Comparison of ENCODE assay signal across 27 mouse cellular contexts in the genomic region with DNA sequence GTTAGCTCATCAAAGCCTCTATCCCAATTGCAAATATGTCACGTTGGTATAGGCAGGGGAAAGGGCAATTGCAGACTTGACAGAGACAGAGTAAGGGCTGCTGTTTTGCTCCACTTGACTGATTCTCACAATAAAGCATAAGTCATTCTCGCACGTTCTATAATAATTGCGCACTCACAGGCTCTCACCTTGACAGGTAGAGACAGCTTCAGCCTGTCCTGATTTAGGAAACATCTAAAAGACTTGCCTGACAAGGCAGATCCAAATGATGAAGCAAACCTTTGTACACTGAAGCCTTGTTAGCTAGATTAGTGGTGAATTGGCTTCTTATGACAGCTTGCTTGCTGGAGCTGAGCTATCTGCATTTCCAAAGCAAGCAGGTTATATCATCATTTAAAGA. TPM values are rescaled to one million over a fixed set of nuclear protein-coding genes. Genes with fewer than 3 reads are reported as not detected.
DNase-seq lines count a peak whose midpoint lies in the region; ATAC-seq and TF ChIP-seq lines count a peak whose summit lies in the region.
"Had no signal": no experiment of that assay in that cellular context is flagged by ENCODE, and none has a peak within 500 bp of the region (broad histone marks: within the 10 kb centered on the region; RNA-seq: fewer than 3 reads in every experiment).

No protein-coding gene starts in this region.

- no peak overlapping the region for H3K4me2 ChIP-seq in hindbrain, embryonic 11.5 days (replicated peaks; ENCODE audit: low read depth, low read length)
- H3K4me2 ChIP-seq in forebrain, postnatal 0 days (ENCODE audit: low read depth), result no peak overlapping the region
- no peak overlapping the region for H3K4me2 ChIP-seq in hindbrain, postnatal 0 days (ENCODE audit: low read depth, low read length)
- H3K4me2 ChIP-seq: embryonic facial prominence, embryonic 15.5 days; limb, embryonic 12.5 days; liver, embryonic 13.5 days had no signal

- H3K9me3 ChIP-seq in hindbrain, embryonic 11.5 days (ENCODE audit: control insufficient read depth, low read length), result no peaks in the 10 kb centered on the region
- no peaks in the 10 kb centered on the region for H3K9me3 ChIP-seq in hindbrain, embryonic 10.5 days
- H3K9me3 ChIP-seq in forebrain, postnatal 0 days (ENCODE audit: low read length), result no peaks in the 10 kb centered on the region
- H3K9me3 ChIP-seq in hindbrain, postnatal 0 days (ENCODE audit: low read length), result no peaks in the 10 kb centered on the region
- H3K9me3 ChIP-seq: embryonic facial prominence, embryonic 15.5 days; limb, embryonic 12.5 days; liver, embryonic 13.5 days had no signal

- H3K27ac ChIP-seq in hindbrain, embryonic 11.5 days (ENCODE audit: low read depth, low read length), result no peak overlapping the region
- no peak overlapping the region for H3K27ac ChIP-seq in hindbrain, embryonic 10.5 days
- no peak overlapping the region for H3K27ac ChIP-seq in forebrain, postnatal 0 days (ENCODE audit: low read depth, low read length)
- H3K27ac ChIP-seq in hindbrain, postnatal 0 days, result no peak overlapping the region
- H3K27ac ChIP-seq: embryonic facial prominence, embryonic 15.5 days; limb, embryonic 12.5 days; liver, embryonic 13.5 days had no signal

- DNase-seq in hindbrain, embryonic 11.5 days (ENCODE audit: low spot score), result peak; percentile 1
- no peak for DNase-seq in hindbrain, embryonic 10.5 days (ENCODE audit: low spot score)
- DNase-seq in brain, embryonic 14.5 days (ENCODE audit: low read depth), result peak; percentile 61
- peak; percentile 1 for DNase-seq in forebrain, postnatal 0 days
- DNase-seq in hindbrain, postnatal 0 days (ENCODE audit: low spot score), result peak; percentile 3
- DNase-seq in frontal cortex, postnatal 10 days (ENCODE audit: low spot score in 2 of 2), result no peak
- DNase-seq in left cerebral cortex, postnatal 4 days, result no peak
- no peak for DNase-seq in liver
- DNase-seq: adrenal gland, postnatal 14 days; cerebellum, adult 8-10 months; gastrocnemius, postnatal 25 days; heart, adult 18-20 months; heart, postnatal 36 days; kidney, adult 8-10 months; kidney, postnatal 10 days; liver, embryonic 13.5 days; lung, adult 2 months; right cerebral cortex, postnatal 25 days; spleen, adult 18-20 months had no signal

- H3K27me3 ChIP-seq in hindbrain, embryonic 11.5 days (ENCODE audit: control insufficient read depth, insufficient read depth, low read length), result no peaks in the 10 kb centered on the region
- H3K27me3 ChIP-seq in hindbrain, embryonic 10.5 days (ENCODE audit: insufficient read depth, poor library complexity, severe bottlenecking), result no peaks in the 10 kb centered on the region
- H3K27me3 ChIP-seq in forebrain, postnatal 0 days (ENCODE audit: insufficient read depth, low read length), result no peaks in the 10 kb centered on the region
- no peaks in the 10 kb centered on the region for H3K27me3 ChIP-seq in hindbrain, postnatal 0 days (ENCODE audit: insufficient read depth, low read length)
- H3K27me3 ChIP-seq: embryonic facial prominence, embryonic 15.5 days; limb, embryonic 12.5 days; liver, embryonic 13.5 days had no signal

- no peak overlapping the region for H3K4me3 ChIP-seq in hindbrain, embryonic 11.5 days (ENCODE audit: low read depth, low read length)
- no peak overlapping the region for H3K4me3 ChIP-seq in hindbrain, embryonic 10.5 days
- H3K4me3 ChIP-seq in forebrain, postnatal 0 days (ENCODE audit: low read depth, low read length), result no peak overlapping the region
- H3K4me3 ChIP-seq in hindbrain, postnatal 0 days (ENCODE audit: low read length), result no peak overlapping the region
- H3K4me3 ChIP-seq: embryonic facial prominence, embryonic 15.5 days; limb, embryonic 12.5 days; liver, embryonic 13.5 days had no signal

- H3K9ac ChIP-seq in hindbrain, embryonic 11.5 days (ENCODE audit: low read depth, low read length), result no peak overlapping the region
- no peak overlapping the region for H3K9ac ChIP-seq in forebrain, postnatal 0 days
- no peak overlapping the region for H3K9ac ChIP-seq in hindbrain, postnatal 0 days (replicated peaks; ENCODE audit: low read length)
- H3K9ac ChIP-seq: embryonic facial prominence, embryonic 15.5 days; limb, embryonic 12.5 days; liver, embryonic 13.5 days had no signal

- ATAC-seq in hindbrain, embryonic 11.5 days (ENCODE audit: low FRiP score), result peak; percentile 62; the same call in 1 of the 2 replicates
- 0 out of 2 replicates have a peak, but pooled peaks have one; percentile 6 for ATAC-seq in forebrain, postnatal 0 days
- ATAC-seq in hindbrain, postnatal 0 days, result no peak
- ATAC-seq: CD4-positive, CD25-positive, alpha-beta regulatory T cell, adult 4 months had no signal

- no peaks in the 10 kb centered on the region for H3K36me3 ChIP-seq in hindbrain, embryonic 11.5 days (ENCODE audit: control insufficient read depth, insufficient read depth, low read length)
- H3K36me3 ChIP-seq in hindbrain, embryonic 10.5 days, result no peaks in the 10 kb centered on the region
- H3K36me3 ChIP-seq in forebrain, postnatal 0 days (ENCODE audit: insufficient read depth), result no peaks in the 10 kb centered on the region
- H3K36me3 ChIP-seq in hindbrain, postnatal 0 days (ENCODE audit: insufficient read depth, low read length), result no peaks in the 10 kb centered on the region
- H3K36me3 ChIP-seq: embryonic facial prominence, embryonic 15.5 days; limb, embryonic 12.5 days; liver, embryonic 13.5 days had no signal

- no peak for TF ChIP-seq CTCF in brain, embryonic 14.5 days (IDR thresholded peaks at IDR 0.05; ENCODE audit: borderline replicate concordance, extremely low read depth, insufficient read depth, insufficient read length)
- no peak for TF ChIP-seq CTCF in forebrain, postnatal 0 days (IDR thresholded peaks at IDR 0.05; ENCODE audit: low read depth)
- no peak for TF ChIP-seq CTCF in hindbrain, postnatal 0 days (IDR thresholded peaks at IDR 0.05; ENCODE audit: low read depth)

- no peaks in the 10 kb centered on the region for H3K4me1 ChIP-seq in hindbrain, embryonic 11.5 days (replicated peaks; ENCODE audit: control insufficient read depth, insufficient read depth, low read length)
- H3K4me1 ChIP-seq in hindbrain, embryonic 10.5 days (replicated peaks), result no peaks in the 10 kb centered on the region
- H3K4me1 ChIP-seq in forebrain, postnatal 0 days (ENCODE audit: insufficient read depth), result no peaks in the 10 kb centered on the region
- H3K4me1 ChIP-seq in hindbrain, postnatal 0 days (ENCODE audit: insufficient read depth, low read length), result no peaks in the 10 kb centered on the region
- H3K4me1 ChIP-seq: embryonic facial prominence, embryonic 15.5 days; limb, embryonic 12.5 days; liver, embryonic 13.5 days had no signal

- 69% methylated on average over 4 of the region's 4 CpGs for WGBS in hindbrain, embryonic 11.5 days
- 82% methylated on average over 4 of the region's 4 CpGs for WGBS in hindbrain, embryonic 10.5 days
- 65% methylated on average over 4 of the region's 4 CpGs for WGBS in forebrain, postnatal 0 days
- WGBS in hindbrain, postnatal 0 days, result 68% methylated on average over 4 of the region's 4 CpGs

- no peak for TF ChIP-seq POLR2A in brain, embryonic 14.5 days (IDR thresholded peaks at IDR 0.05; ENCODE audit: borderline replicate concordance, extremely low read depth, insufficient read depth, insufficient read length, poor library complexity, severe bottlenecking)

- intact Hi-C loops in left cerebral cortex, postnatal 4 days (cut with DNase I), result no loop called here

RNA-seq across cellular contexts. Expression of a gene that starts 52.9 kb away (rescaled TPM):
- polyA plus RNA-seq in hindbrain, embryonic 11.5 days (2014; fragmentation: Nextera tagmentation; extraction: Ambion mirVana), result not detected in 2 replicates
- not detected in 2 replicates for polyA plus RNA-seq in hindbrain, embryonic 10.5 days (2016; fragmentation: Nextera tagmentation; extraction: Ambion mirVana)
- not detected in 2 replicates for polyA plus RNA-seq in brain, embryonic 14.5 days (2012; rRNA removed)
- total RNA-seq in forebrain, postnatal 0 days (2014; rRNA removed), result 0.10 TPM in 1 of 2 replicates, not detected in the other
- not detected in 2 replicates for polyA plus RNA-seq in forebrain, postnatal 0 days (2015; fragmentation: Nextera tagmentation; extraction: Ambion mirVana)
- not detected in 2 replicates for total RNA-seq in hindbrain, postnatal 0 days (2014; rRNA removed)
- not detected in 2 replicates for polyA plus RNA-seq in hindbrain, postnatal 0 days (2015; fragmentation: Nextera tagmentation; extraction: Ambion mirVana)
- not detected for total RNA-seq in left cerebral cortex, postnatal 4 days (2021)
- total RNA-seq: adrenal gland, postnatal 14 days; layer of hippocampus, postnatal 10 days; neutrophil, adult 5-6 weeks had no signal
- polyA plus RNA-seq: embryonic facial prominence, embryonic 15.5 days; heart, embryonic 14.5 days; intestine, embryonic 14.5 days; limb, embryonic 12.5 days; liver, embryonic 13.5 days; lung, adult 2 months; thymus, postnatal 0 days had no signal

Comparison
In these comparisons a context has a peak if more than half of its experiments do, and no peak if none do; other contexts are left out.
1. DNase-seq: peak in hindbrain, embryonic 11.5 days (single experiment), brain, embryonic 14.5 days (single experiment), forebrain, postnatal 0 days (single experiment) and hindbrain, postnatal 0 days (single experiment); none in hindbrain, embryonic 10.5 days (single experiment), frontal cortex, postnatal 10 days (0 of 2), left cerebral cortex, postnatal 4 days (single experiment) and liver (single experiment).